Mouse (Mus musculus): Measurements from ENCODE around the gene Trim65. TPM values are rescaled to one million over a fixed set of nuclear protein-coding genes. Genes with fewer than 3 reads are reported as not detected.

Gene Trim65
- polyA plus RNA-seq (2016; fragmentation: Nextera tagmentation; extraction: Ambion mirVana) = 2.1 and 3.0 TPM in 2 replicates

GRCm38 (mm10) chr11:116130488-116131205 is at the start of gene Trim65:
Gene Trim65 (minus strand): TSS chr11:116131128.
- peaks cover 49% of the 10 kb centered on the region for H3K4me1 ChIP-seq (replicated peaks)
- H3K27ac ChIP-seq = peak within 1 kb of the TSS; percentile 85
- H3K9me3 ChIP-seq = no peaks in the 10 kb centered on the region
- peaks cover 48% of the 10 kb centered on the region for H3K36me3 ChIP-seq
- peak within 1 kb of the TSS; percentile 57 for H3K4me3 ChIP-seq (replicated peaks)
- peak within 1 kb of the TSS; percentile 73 for H3K4me2 ChIP-seq
- H3K27me3 ChIP-seq = no peaks in the 10 kb centered on the region; the same call in none of the 2 replicates
- WGBS = 2% methylated on average over 69 of the region's 69 CpGs
- H3K9ac ChIP-seq (replicated peaks) = peak within 1 kb of the TSS; percentile 68
- 0 out of 2 replicates have a peak, but pooled peaks have one; percentile 28 for ATAC-seq (ENCODE audit: insufficient number of reproducible peaks, insufficient read depth, low FRiP score, low TSS enrichment, low read depth)

GRCm38 (mm10) chr11:116178411-116179121 is 47.6 kb upstream of the Trim65 start:
- H3K4me3 ChIP-seq (replicated peaks) = no peak overlapping the region
- no peak overlapping the region for H3K27ac ChIP-seq
- no peaks in the 10 kb centered on the region for H3K27me3 ChIP-seq
- WGBS = 89% methylated on average over 20 of the region's 20 CpGs
- no peaks in the 10 kb centered on the region for H3K4me1 ChIP-seq (replicated peaks)
- no peak overlapping the region for H3K4me2 ChIP-seq
- H3K36me3 ChIP-seq = peaks cover 92% of the 10 kb centered on the region
- no peaks in the 10 kb centered on the region for H3K9me3 ChIP-seq
- no peak for ATAC-seq (ENCODE audit: insufficient number of reproducible peaks, insufficient read depth, low FRiP score, low TSS enrichment, low read depth)
- no peak overlapping the region for H3K9ac ChIP-seq (replicated peaks)

- H3K27me3 ChIP-seq = no peaks in the 10 kb centered on the region
- no peak overlapping the region for H3K4me3 ChIP-seq (replicated peaks)
- no peaks in the 10 kb centered on the region for H3K4me1 ChIP-seq (replicated peaks)
- no peak overlapping the region for H3K9ac ChIP-seq (replicated peaks)
- peaks cover 88% of the 10 kb centered on the region for H3K36me3 ChIP-seq
- no peak for ATAC-seq (ENCODE audit: insufficient number of reproducible peaks, insufficient read depth, low FRiP score, low TSS enrichment, low read depth)
- H3K4me2 ChIP-seq = no peak overlapping the region
- no peaks in the 10 kb centered on the region for H3K9me3 ChIP-seq
- H3K27ac ChIP-seq = no peak overlapping the region
- 88% methylated on average over 7 of the region's 7 CpGs for WGBS
These were observed 45.1 kb upstream of the Trim65 start for GRCm38 (mm10) chr11:116176010-116176409.

- H3K4me3 ChIP-seq (replicated peaks) = no peak overlapping the region
- no peak overlapping the region for H3K4me2 ChIP-seq
- no peaks in the 10 kb centered on the region for H3K27me3 ChIP-seq
- no peak overlapping the region for H3K27ac ChIP-seq
- peaks cover 78% of the 10 kb centered on the region for H3K36me3 ChIP-seq
- no peaks in the 10 kb centered on the region for H3K9me3 ChIP-seq
- H3K9ac ChIP-seq (replicated peaks) = no peak overlapping the region
- no peak for ATAC-seq (ENCODE audit: insufficient number of reproducible peaks, insufficient read depth, low FRiP score, low TSS enrichment, low read depth)
- no peaks in the 10 kb centered on the region for H3K4me1 ChIP-seq (replicated peaks)
- WGBS = 91% methylated on average over 22 of the region's 22 CpGs
These were observed 44.0 kb upstream of the Trim65 start for GRCm38 (mm10) chr11:116174775-116175448.

GRCm38 (mm10) chr11:116171959-116172358 is 41.0 kb upstream of the Trim65 start:
- Histone ChIP-seq H3K9ac (replicated peaks) (no peak overlapping the region), H3K9me3 (no peaks in the 10 kb centered on the region), H3K36me3 (peaks cover 50% of the 10 kb centered on the region), H3K27ac (no peak overlapping the region), H3K27me3 (no peaks in the 10 kb centered on the region), H3K4me2 (no peak overlapping the region), H3K4me3 (replicated peaks) (no peak overlapping the region), H3K4me1 (replicated peaks) (peaks cover 4% of the 10 kb centered on the region; the same call in 1 of the 2 replicates)
- ATAC-seq (ENCODE audit: insufficient number of reproducible peaks, insufficient read depth, low FRiP score, low TSS enrichment, low read depth) = no peak
- 89% methylated on average over 2 of the region's 2 CpGs for WGBS

- Histone ChIP-seq H3K4me1 (replicated peaks) (peaks cover 12% of the 10 kb centered on the region), H3K4me2 (no peak overlapping the region), H3K36me3 (peaks cover 42% of the 10 kb centered on the region), H3K4me3 (replicated peaks) (no peak overlapping the region), H3K27ac (no peak overlapping the region), H3K27me3 (no peaks in the 10 kb centered on the region), H3K9ac (replicated peaks) (no peak overlapping the region), H3K9me3 (no peaks in the 10 kb centered on the region)
- no peak for ATAC-seq (ENCODE audit: insufficient number of reproducible peaks, insufficient read depth, low FRiP score, low TSS enrichment, low read depth)
- 84% methylated on average over 5 of the region's 5 CpGs for WGBS
These were observed 39.3 kb upstream of the Trim65 start for GRCm38 (mm10) chr11:116170003-116170800.

- Histone ChIP-seq H3K9me3 (no peaks in the 10 kb centered on the region), H3K4me3 (replicated peaks) (no peak overlapping the region), H3K4me2 (no peak overlapping the region), H3K27me3 (no peaks in the 10 kb centered on the region), H3K4me1 (replicated peaks) (peaks cover 12% of the 10 kb centered on the region), H3K27ac (no peak overlapping the region), H3K36me3 (peaks cover 42% of the 10 kb centered on the region), H3K9ac (replicated peaks) (no peak overlapping the region)
- 85% methylated on average over 3 of the region's 3 CpGs for WGBS
- no peak for ATAC-seq (ENCODE audit: insufficient number of reproducible peaks, insufficient read depth, low FRiP score, low TSS enrichment, low read depth)
These were observed 38.3 kb upstream of the Trim65 start for GRCm38 (mm10) chr11:116169214-116169613.

GRCm38 (mm10) chr11:116167884-116168439 is 37.0 kb upstream of the Trim65 start, which contains the start of gene Fbf1:
Gene Fbf1 (minus strand): TSS chr11:116168166.
- peak; percentile 97 for ATAC-seq (ENCODE audit: insufficient number of reproducible peaks, insufficient read depth, low FRiP score, low TSS enrichment, low read depth)

GRCm38 (mm10) chr11:116167232-116167631 is 36.3 kb upstream of the Trim65 start:
- 12% methylated on average over 6 of the region's 6 CpGs for WGBS

More at GRCm38 (mm10) chr11:116167884-116168439, 37.0 kb upstream of the Trim65 start, which contains the start of gene Fbf1:
- Histone ChIP-seq H3K4me2 (peak within 1 kb of the TSS; percentile 78), H3K36me3 (peaks cover 38% of the 10 kb centered on the region), H3K27me3 (no peaks in the 10 kb centered on the region), H3K9me3 (no peaks in the 10 kb centered on the region), H3K4me3 (replicated peaks) (peak within 1 kb of the TSS; percentile 58), H3K27ac (peak within 1 kb of the TSS; percentile 92), H3K4me1 (replicated peaks) (peaks cover 12% of the 10 kb centered on the region), H3K9ac (replicated peaks) (peak within 1 kb of the TSS; percentile 87)
- under 1% methylated on average over 40 of the region's 40 CpGs for WGBS

GRCm38 (mm10) chr11:116163002-116163401 is 32.1 kb upstream of the Trim65 start:
- Histone ChIP-seq H3K4me2 (no peak overlapping the region), H3K9ac (replicated peaks) (no peak overlapping the region), H3K27ac (no peak overlapping the region), H3K4me3 (replicated peaks) (no peak overlapping the region), H3K4me1 (replicated peaks) (peaks cover 16% of the 10 kb centered on the region), H3K9me3 (no peaks in the 10 kb centered on the region), H3K36me3 (peaks cover 66% of the 10 kb centered on the region), H3K27me3 (no peaks in the 10 kb centered on the region)
- no peak for ATAC-seq (ENCODE audit: insufficient number of reproducible peaks, insufficient read depth, low FRiP score, low TSS enrichment, low read depth)
- WGBS = 41% methylated on average over 9 of the region's 9 CpGs

More at GRCm38 (mm10) chr11:116167232-116167631, 36.3 kb upstream of the Trim65 start:
- peak overlapping the region; percentile 78 for H3K4me2 ChIP-seq
- H3K4me1 ChIP-seq (replicated peaks) = peaks cover 14% of the 10 kb centered on the region
- H3K9me3 ChIP-seq = no peaks in the 10 kb centered on the region
- peak overlapping the region; percentile 87 for H3K9ac ChIP-seq (replicated peaks)
- no peaks in the 10 kb centered on the region for H3K27me3 ChIP-seq
- peaks cover 31% of the 10 kb centered on the region for H3K36me3 ChIP-seq
- peak overlapping the region; percentile 92 for H3K27ac ChIP-seq
- peak overlapping the region; percentile 58 for H3K4me3 ChIP-seq (replicated peaks)
- no peak for ATAC-seq (ENCODE audit: insufficient number of reproducible peaks, insufficient read depth, low FRiP score, low TSS enrichment, low read depth)

Data from limb, embryonic 12.5 days (tissue).